In genomic region chr15:89557996-89558390, GRCm38 (mm10) we compare ENCODE assay signal across 9 mouse cellular contexts. TPM values are rescaled to one million over a fixed set of nuclear protein-coding genes. Genes with fewer than 3 reads are reported as not detected.
DNase-seq lines count a peak whose midpoint lies in the region; ATAC-seq lines count a peak whose summit lies in the region.
"Had no signal": no experiment of that assay in that cellular context is flagged by ENCODE, and none has a peak within 500 bp of the region (broad histone marks: within the 10 kb centered on the region; RNA-seq: fewer than 3 reads in every experiment).

No protein-coding gene starts in this region.

- no peak overlapping the region for H3K27ac ChIP-seq in forebrain, embryonic 10.5 days
- no peak overlapping the region for H3K27ac ChIP-seq in forebrain, embryonic 16.5 days (ENCODE audit: low read length)
- no peak overlapping the region for H3K27ac ChIP-seq in limb, embryonic 15.5 days

- H3K4me2 ChIP-seq in forebrain, embryonic 16.5 days (ENCODE audit: low read length), result no peak overlapping the region
- H3K4me2 ChIP-seq in limb, embryonic 15.5 days, result peak overlapping the region; percentile 44

- H3K36me3 ChIP-seq in forebrain, embryonic 10.5 days (replicated peaks), result no peaks in the 10 kb centered on the region
- H3K36me3 ChIP-seq in forebrain, embryonic 16.5 days (ENCODE audit: control insufficient read depth, insufficient read depth), result no peaks in the 10 kb centered on the region
- no peaks in the 10 kb centered on the region for H3K36me3 ChIP-seq in limb, embryonic 15.5 days

- peak overlapping the region; percentile 42 for H3K4me3 ChIP-seq in forebrain, embryonic 10.5 days
- no peak overlapping the region; the same call in 1 of the 2 replicates for H3K4me3 ChIP-seq in forebrain, embryonic 16.5 days (replicated peaks; ENCODE audit: low read length)
- H3K4me3 ChIP-seq in limb, embryonic 15.5 days, result peak overlapping the region; percentile 24

- intact Hi-C loops in gastrocnemius, postnatal 36 days (cut with DNase I), result no loop called here

- peaks cover 44% of the 10 kb centered on the region for H3K4me1 ChIP-seq in forebrain, embryonic 10.5 days
- H3K4me1 ChIP-seq in forebrain, embryonic 16.5 days (replicated peaks; ENCODE audit: control insufficient read depth, insufficient read depth, low read length), result peaks cover 16% of the 10 kb centered on the region
- peaks cover 24% of the 10 kb centered on the region for H3K4me1 ChIP-seq in limb, embryonic 15.5 days

- DNase-seq in forebrain, embryonic 10.5 days (ENCODE audit: extremely low spot score, low spot score), result no peak
- peak; percentile 18 for DNase-seq in retina, postnatal 1 day
- DNase-seq in retina, embryonic 14.5 days (ENCODE audit: low spot score), result no peak
- no peak for DNase-seq in gastrocnemius, postnatal 36 days
- no peak for DNase-seq in frontal cortex, postnatal 25 days (ENCODE audit: low spot score in 2 of 2)
- DNase-seq in thymus, postnatal 14 days, result no peak
- DNase-seq: lung, postnatal 4 days had no signal

- H3K9ac ChIP-seq in forebrain, embryonic 16.5 days (replicated peaks; ENCODE audit: low read depth, low read length), result no peak overlapping the region
- no peak overlapping the region for H3K9ac ChIP-seq in limb, embryonic 15.5 days

- peaks cover 56% of the 10 kb centered on the region for H3K27me3 ChIP-seq in forebrain, embryonic 10.5 days (ENCODE audit: poor library complexity, severe bottlenecking)
- H3K27me3 ChIP-seq in forebrain, embryonic 16.5 days (replicated peaks; ENCODE audit: control insufficient read depth, insufficient read depth, low read length), result peaks cover 30% of the 10 kb centered on the region
- H3K27me3 ChIP-seq in limb, embryonic 15.5 days, result peaks cover 47% of the 10 kb centered on the region

- 4% methylated on average over 34 of the region's 34 CpGs for WGBS in forebrain, embryonic 10.5 days
- WGBS in forebrain, embryonic 16.5 days, result 7% methylated on average over 34 of the region's 34 CpGs
- 11% methylated on average over 34 of the region's 34 CpGs for WGBS in limb, embryonic 15.5 days

- no peak for ATAC-seq in forebrain, embryonic 16.5 days
- no peak for ATAC-seq in limb, embryonic 15.5 days (ENCODE audit: insufficient number of reproducible peaks, low FRiP score, low TSS enrichment, low read depth)

- H3K9me3 ChIP-seq in forebrain, embryonic 10.5 days, result no peaks in the 10 kb centered on the region
- no peaks in the 10 kb centered on the region for H3K9me3 ChIP-seq in forebrain, embryonic 16.5 days (ENCODE audit: control insufficient read depth, low read length)
- H3K9me3 ChIP-seq in limb, embryonic 15.5 days, result no peaks in the 10 kb centered on the region

RNA-seq across cellular contexts. Expression of gene Acr, which starts 10.1 kb away (rescaled TPM):
- polyA plus RNA-seq in forebrain, embryonic 10.5 days (2016; fragmentation: Nextera tagmentation; extraction: Ambion mirVana), result 0.27 TPM in 1 of 2 replicates, not detected in the other
- 0.92 and 2.3 TPM in 2 replicates for polyA plus RNA-seq in forebrain, embryonic 16.5 days (2015; fragmentation: Nextera tagmentation; extraction: Ambion mirVana)
- 0.22 TPM in 1 of 2 replicates, not detected in the other for polyA plus RNA-seq in limb, embryonic 15.5 days (2015; fragmentation: Nextera tagmentation; extraction: Ambion mirVana)
- total RNA-seq in gastrocnemius, postnatal 36 days (2021), result under 1 TPM; 0.28 to 0.30 TPM

RNA-seq across cellular contexts. Expression of gene Rabl2, which starts 33.7 kb away (rescaled TPM):
- 73.0 and 78.6 TPM in 2 replicates for polyA plus RNA-seq in forebrain, embryonic 10.5 days (2016; fragmentation: Nextera tagmentation; extraction: Ambion mirVana)
- polyA plus RNA-seq in forebrain, embryonic 16.5 days (2015; fragmentation: Nextera tagmentation; extraction: Ambion mirVana), result 53.6 and 64.4 TPM in 2 replicates
- 38.0 and 38.4 TPM in 2 replicates for polyA plus RNA-seq in limb, embryonic 15.5 days (2015; fragmentation: Nextera tagmentation; extraction: Ambion mirVana)
- total RNA-seq in gastrocnemius, postnatal 36 days (2021), result 1 to 10 TPM; 1.8 to 3.1 TPM

RNA-seq across cellular contexts. Expression of gene Shank3, which starts 58.6 kb away (rescaled TPM):
- polyA plus RNA-seq in forebrain, embryonic 10.5 days (2016; fragmentation: Nextera tagmentation; extraction: Ambion mirVana), result 2.2 and 3.0 TPM in 2 replicates
- polyA plus RNA-seq in forebrain, embryonic 16.5 days (2015; fragmentation: Nextera tagmentation; extraction: Ambion mirVana), result 9.3 and 14.1 TPM in 2 replicates
- polyA plus RNA-seq in limb, embryonic 15.5 days (2015; fragmentation: Nextera tagmentation; extraction: Ambion mirVana), result 1.2 and 1.7 TPM in 2 replicates
- 10 to 100 TPM; 14.4 to 15.5 TPM for total RNA-seq in gastrocnemius, postnatal 36 days (2021)
